Mouse (Mus musculus): Measurements from ENCODE around the gene Gcsam.

DNA sequence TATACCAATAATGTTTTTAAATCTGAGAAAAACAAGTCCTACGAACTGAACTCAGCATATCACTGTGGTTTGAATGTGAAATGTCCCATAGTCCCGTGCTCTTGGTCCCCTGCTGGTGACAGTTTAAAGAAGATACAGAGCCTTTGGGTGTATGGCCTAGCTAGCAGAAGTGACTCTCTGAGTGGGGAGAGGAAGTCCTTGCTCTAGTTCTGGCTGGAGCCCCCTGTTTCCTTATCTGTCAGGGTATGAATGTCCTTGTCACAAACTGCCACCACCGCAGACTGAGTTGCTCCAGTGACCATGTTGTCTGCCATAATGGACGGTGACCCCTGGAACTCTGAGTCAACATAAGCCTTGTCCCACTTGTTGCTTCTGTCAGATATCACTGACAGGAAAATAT lies 13.1 kb downstream of the Gcsam start:
- TF ChIP-seq CTCF (IDR thresholded peaks at IDR 0.05; ENCODE audit: control insufficient read depth, insufficient read depth, low read length) (no peak), POLR2A (IDR thresholded peaks at IDR 0.05; ENCODE audit: borderline replicate concordance, control insufficient read depth, low read depth, low read length) (no peak)
